In genomic region chr11:75133391-75133790, GRCm38 (mm10) we compare ENCODE assay signal across 9 mouse cellular contexts. TPM values are rescaled to one million over a fixed set of nuclear protein-coding genes. Genes with fewer than 3 reads are reported as not detected.
DNase-seq lines count a peak whose midpoint lies in the region; ATAC-seq and TF ChIP-seq lines count a peak whose summit lies in the region.
"Had no signal": no experiment of that assay in that cellular context is flagged by ENCODE, and none has a peak within 500 bp of the region (broad histone marks: within the 10 kb centered on the region; RNA-seq: fewer than 3 reads in every experiment).

No protein-coding gene starts in this region.

- H3K9me3 ChIP-seq in heart, embryonic 13.5 days: no peaks in the 10 kb centered on the region
- no peaks in the 10 kb centered on the region for H3K9me3 ChIP-seq in midbrain, embryonic 11.5 days (ENCODE audit: control insufficient read depth, low read length)
- no peaks in the 10 kb centered on the region for H3K9me3 ChIP-seq in midbrain, postnatal 0 days (ENCODE audit: low read length)
- H3K9me3 ChIP-seq in heart, postnatal 0 days (replicated peaks; ENCODE audit: control insufficient read depth, low read length): no peaks in the 10 kb centered on the region
- no peaks in the 10 kb centered on the region for H3K9me3 ChIP-seq in stomach, postnatal 0 days (ENCODE audit: control insufficient read depth, low read length)

- TF ChIP-seq EP300 in heart, postnatal 0 days (IDR thresholded peaks at IDR 0.05; ENCODE audit: low read depth): no peak
- TF ChIP-seq EP300 in stomach, postnatal 0 days (optimal IDR thresholded peaks at IDR 0.05): no peak

- TF ChIP-seq CTCF in midbrain, postnatal 0 days (IDR thresholded peaks at IDR 0.05): no peak
- no peak for TF ChIP-seq CTCF in heart, postnatal 0 days (IDR thresholded peaks at IDR 0.05; ENCODE audit: low read depth)
- no peak for TF ChIP-seq CTCF in stomach, postnatal 0 days (IDR thresholded peaks at IDR 0.05; ENCODE audit: low read depth)

- no peak overlapping the region for H3K4me3 ChIP-seq in heart, embryonic 13.5 days
- no peak overlapping the region for H3K4me3 ChIP-seq in midbrain, embryonic 11.5 days (ENCODE audit: low read depth, low read length)
- no peak overlapping the region for H3K4me3 ChIP-seq in midbrain, postnatal 0 days (ENCODE audit: low read depth, low read length)
- no peak overlapping the region for H3K4me3 ChIP-seq in heart, postnatal 0 days (ENCODE audit: low read depth, low read length)
- H3K4me3 ChIP-seq in stomach, postnatal 0 days (ENCODE audit: low read depth, low read length): no peak overlapping the region

- DNase-seq in heart, postnatal 4 days: no peak
- DNase-seq in midbrain, embryonic 11.5 days (ENCODE audit: low spot score, missing footprints): peak; percentile 78
- no peak for DNase-seq in midbrain, postnatal 0 days (ENCODE audit: low spot score)
- DNase-seq in heart, postnatal 0 days (ENCODE audit: low spot score): no peak
- no peak for DNase-seq in stomach, postnatal 0 days (ENCODE audit: low spot score)
- no peak for DNase-seq in adrenal gland, postnatal 36 days
- DNase-seq in B cell, adult 2 months: no peak
- DNase-seq: adrenal gland, adult 8-10 months had no signal

- peaks cover 49% of the 10 kb centered on the region for H3K4me1 ChIP-seq in heart, embryonic 13.5 days
- H3K4me1 ChIP-seq in midbrain, embryonic 11.5 days (ENCODE audit: control insufficient read depth, insufficient read depth, low read length): no peaks in the 10 kb centered on the region
- H3K4me1 ChIP-seq in midbrain, postnatal 0 days (ENCODE audit: insufficient read depth, low read length): no peaks in the 10 kb centered on the region
- H3K4me1 ChIP-seq in heart, postnatal 0 days (ENCODE audit: control insufficient read depth, insufficient read depth): peaks cover 32% of the 10 kb centered on the region
- H3K4me1 ChIP-seq in stomach, postnatal 0 days (replicated peaks; ENCODE audit: control insufficient read depth, insufficient read depth): peaks cover 4% of the 10 kb centered on the region

- H3K27ac ChIP-seq in heart, embryonic 13.5 days (replicated peaks): peak overlapping the region; percentile 76
- H3K27ac ChIP-seq in midbrain, embryonic 11.5 days (ENCODE audit: low read depth, low read length): no peak overlapping the region
- no peak overlapping the region for H3K27ac ChIP-seq in midbrain, postnatal 0 days (ENCODE audit: low read depth, low read length)
- peak overlapping the region; percentile 77 for H3K27ac ChIP-seq in heart, postnatal 0 days (ENCODE audit: low read depth)
- H3K27ac ChIP-seq in stomach, postnatal 0 days (replicated peaks): peak overlapping the region; percentile 53; the same call in 1 of the 2 replicates

- no peak for ATAC-seq in heart, embryonic 13.5 days (ENCODE audit: extremely low read depth, insufficient number of reproducible peaks, low FRiP score, low TSS enrichment)
- no peak for ATAC-seq in midbrain, embryonic 11.5 days (ENCODE audit: low FRiP score)
- no peak for ATAC-seq in midbrain, postnatal 0 days (ENCODE audit: low FRiP score)
- no peak for ATAC-seq in heart, postnatal 0 days (ENCODE audit: insufficient read depth, low read depth)
- no peak for ATAC-seq in stomach, postnatal 0 days (ENCODE audit: low FRiP score, low TSS enrichment)

- H3K36me3 ChIP-seq in heart, embryonic 13.5 days: peaks cover 3% of the 10 kb centered on the region; the same call in 1 of the 2 replicates
- no peaks in the 10 kb centered on the region for H3K36me3 ChIP-seq in midbrain, embryonic 11.5 days (ENCODE audit: control insufficient read depth, insufficient read depth, low read length)
- H3K36me3 ChIP-seq in midbrain, postnatal 0 days (ENCODE audit: insufficient read depth, low read length): no peaks in the 10 kb centered on the region
- no peaks in the 10 kb centered on the region for H3K36me3 ChIP-seq in heart, postnatal 0 days (replicated peaks; ENCODE audit: control insufficient read depth, insufficient read depth, low read length)
- H3K36me3 ChIP-seq in stomach, postnatal 0 days (ENCODE audit: control insufficient read depth, insufficient read depth, low read length): no peaks in the 10 kb centered on the region

- H3K9ac ChIP-seq in heart, embryonic 13.5 days: 0 out of 2 replicates have a peak overlapping the region, but pooled peaks have one; percentile 33
- H3K9ac ChIP-seq in midbrain, embryonic 11.5 days (ENCODE audit: low read length): no peak overlapping the region
- no peak overlapping the region for H3K9ac ChIP-seq in midbrain, postnatal 0 days (replicated peaks; ENCODE audit: low read length, poor library complexity, severe bottlenecking)
- no peak overlapping the region; the same call in 1 of the 2 replicates for H3K9ac ChIP-seq in heart, postnatal 0 days (replicated peaks; ENCODE audit: low read depth, low read length)
- no peak overlapping the region for H3K9ac ChIP-seq in stomach, postnatal 0 days (ENCODE audit: low read length)

- no peaks in the 10 kb centered on the region for H3K27me3 ChIP-seq in heart, embryonic 13.5 days (replicated peaks)
- H3K27me3 ChIP-seq in midbrain, embryonic 11.5 days (ENCODE audit: control insufficient read depth, insufficient read depth, low read length): no peaks in the 10 kb centered on the region
- no peaks in the 10 kb centered on the region for H3K27me3 ChIP-seq in midbrain, postnatal 0 days (ENCODE audit: insufficient read depth, low read length)
- H3K27me3 ChIP-seq in heart, postnatal 0 days (ENCODE audit: control insufficient read depth, insufficient read depth, low read length): no peaks in the 10 kb centered on the region
- no peaks in the 10 kb centered on the region for H3K27me3 ChIP-seq in stomach, postnatal 0 days (ENCODE audit: control insufficient read depth, insufficient read depth, low read length)

- 82% methylated on average over 5 of the region's 5 CpGs for WGBS in heart, embryonic 13.5 days
- 92% methylated on average over 5 of the region's 5 CpGs for WGBS in midbrain, embryonic 11.5 days
- 94% methylated on average over 5 of the region's 5 CpGs for WGBS in midbrain, postnatal 0 days
- 84% methylated on average over 5 of the region's 5 CpGs for WGBS in heart, postnatal 0 days
- WGBS in stomach, postnatal 0 days: 78% methylated on average over 5 of the region's 5 CpGs

- H3K4me2 ChIP-seq in heart, embryonic 13.5 days: no peak overlapping the region
- no peak overlapping the region for H3K4me2 ChIP-seq in midbrain, embryonic 11.5 days
- H3K4me2 ChIP-seq in midbrain, postnatal 0 days (ENCODE audit: low read depth, low read length, poor library complexity, severe bottlenecking): no peak overlapping the region
- H3K4me2 ChIP-seq in heart, postnatal 0 days (ENCODE audit: low read depth, low read length): no peak overlapping the region
- no peak overlapping the region for H3K4me2 ChIP-seq in stomach, postnatal 0 days (replicated peaks; ENCODE audit: low read depth)

RNA-seq across cellular contexts. Expression of gene Hic1, which starts 35.9 kb away (rescaled TPM):
- 9.4 and 9.5 TPM in 2 replicates for polyA plus RNA-seq in heart, embryonic 13.5 days (2015; fragmentation: Nextera tagmentation; extraction: Ambion mirVana)
- 10 to 100 TPM; 42.6 to 49.5 TPM for total RNA-seq in heart, postnatal 4 days (2021)
- 0.34 and 0.57 TPM in 2 replicates for polyA plus RNA-seq in midbrain, embryonic 11.5 days (2014; fragmentation: Nextera tagmentation; extraction: Ambion mirVana)
- 7.1 and 8.0 TPM in 2 replicates for total RNA-seq in midbrain, postnatal 0 days (2014; rRNA removed)
- polyA plus RNA-seq in midbrain, postnatal 0 days (2015; fragmentation: Nextera tagmentation; extraction: Ambion mirVana): 1.4 and 1.5 TPM in 2 replicates
- total RNA-seq in heart, postnatal 0 days (2014; rRNA removed; ENCODE audit: low replicate concordance): 17.8 and 19.5 TPM in 2 replicates
- 4.8 and 6.1 TPM in 2 replicates for polyA plus RNA-seq in heart, postnatal 0 days (2015; fragmentation: Nextera tagmentation; extraction: Ambion mirVana)
- 6.6 and 8.2 TPM in 2 replicates for polyA plus RNA-seq in stomach, postnatal 0 days (2015; fragmentation: Nextera tagmentation; extraction: Ambion mirVana)
- 1 to 10 TPM; 8.3 to 9.0 TPM for total RNA-seq in adrenal gland, postnatal 36 days (2021)

RNA-seq across cellular contexts. Expression of gene Ovca2, which starts 45.2 kb away (rescaled TPM):
- 15.2 and 16.4 TPM in 2 replicates for polyA plus RNA-seq in heart, embryonic 13.5 days (2015; fragmentation: Nextera tagmentation; extraction: Ambion mirVana)
- total RNA-seq in heart, postnatal 4 days (2021): 1 to 10 TPM; 8.1 to 8.7 TPM
- polyA plus RNA-seq in midbrain, embryonic 11.5 days (2014; fragmentation: Nextera tagmentation; extraction: Ambion mirVana): 28.5 and 29.8 TPM in 2 replicates
- 14.2 and 26.0 TPM in 2 replicates for total RNA-seq in midbrain, postnatal 0 days (2014; rRNA removed)
- 10.4 and 12.7 TPM in 2 replicates for polyA plus RNA-seq in midbrain, postnatal 0 days (2015; fragmentation: Nextera tagmentation; extraction: Ambion mirVana)
- total RNA-seq in heart, postnatal 0 days (2014; rRNA removed; ENCODE audit: low replicate concordance): 8.9 and 35.2 TPM in 2 replicates
- polyA plus RNA-seq in heart, postnatal 0 days (2015; fragmentation: Nextera tagmentation; extraction: Ambion mirVana): 12.9 and 13.4 TPM in 2 replicates
- polyA plus RNA-seq in stomach, postnatal 0 days (2015; fragmentation: Nextera tagmentation; extraction: Ambion mirVana): 19.3 and 20.2 TPM in 2 replicates
- 10 to 100 TPM; 20.7 to 22.4 TPM for total RNA-seq in adrenal gland, postnatal 36 days (2021)

RNA-seq across cellular contexts. Expression of gene Dph1, which starts 57.6 kb away (rescaled TPM):
- polyA plus RNA-seq in heart, embryonic 13.5 days (2015; fragmentation: Nextera tagmentation; extraction: Ambion mirVana): 19.3 and 21.3 TPM in 2 replicates
- 10 to 100 TPM; 15.0 to 17.4 TPM for total RNA-seq in heart, postnatal 4 days (2021)
- polyA plus RNA-seq in midbrain, embryonic 11.5 days (2014; fragmentation: Nextera tagmentation; extraction: Ambion mirVana): 15.3 and 17.3 TPM in 2 replicates
- 17.4 and 19.9 TPM in 2 replicates for total RNA-seq in midbrain, postnatal 0 days (2014; rRNA removed)
- 10.8 and 12.1 TPM in 2 replicates for polyA plus RNA-seq in midbrain, postnatal 0 days (2015; fragmentation: Nextera tagmentation; extraction: Ambion mirVana)
- total RNA-seq in heart, postnatal 0 days (2014; rRNA removed; ENCODE audit: low replicate concordance): 34.4 and 72.1 TPM in 2 replicates
- polyA plus RNA-seq in heart, postnatal 0 days (2015; fragmentation: Nextera tagmentation; extraction: Ambion mirVana): 19.3 and 20.2 TPM in 2 replicates
- 15.2 and 15.8 TPM in 2 replicates for polyA plus RNA-seq in stomach, postnatal 0 days (2015; fragmentation: Nextera tagmentation; extraction: Ambion mirVana)
- 10 to 100 TPM; 29.8 to 30.6 TPM for total RNA-seq in adrenal gland, postnatal 36 days (2021)

Comparison
In these comparisons a context has a peak if more than half of its experiments do, and no peak if none do; other contexts are left out.
1. H3K27ac ChIP-seq: peak in heart, embryonic 13.5 days (single experiment), heart, postnatal 0 days (single experiment) and stomach, postnatal 0 days (single experiment); none in midbrain, embryonic 11.5 days (single experiment) and midbrain, postnatal 0 days (single experiment).